Mouse (Mus musculus) cerebellum, adult 2 months (tissue): ENCODE measurements around the gene Nlgn1. TPM values are rescaled to one million over a fixed set of nuclear protein-coding genes. Genes with fewer than 3 reads are reported as not detected.

Source experiments
- DNase-seq, 2 experiments: peaks; one replicate each; pipeline ENCODE4 v3.0.0; 2021
- H3K27ac ChIP-seq: fragments of 200-500 bp; 2 replicates; pipeline ENCODE4 v1.5.1; 2012; ENCODE audit warnings: low read length, control low read depth, inconsistent platforms; ENCODE audit not compliant: insufficient read depth
- H3K27me3 ChIP-seq: fragments of 200-500 bp; 2 replicates; pipeline ENCODE4 v1.6.1; 2012; ENCODE audit warnings: inconsistent platforms, mild to moderate bottlenecking, low read length, moderate library complexity; ENCODE audit not compliant: control insufficient read depth, insufficient read depth
- H3K4me1 ChIP-seq: fragments of 200-500 bp; 2 replicates; pipeline ENCODE4 v1.6.1; 2011; ENCODE audit warnings: low read length; ENCODE audit not compliant: control insufficient read depth, insufficient read depth
- H3K4me3 ChIP-seq: fragments of 200-500 bp; replicated peaks from 2 replicates; pipeline ENCODE3; 2011; ENCODE audit warnings: mild to moderate bottlenecking, low read depth, low read length, control low read depth; ENCODE audit not compliant: insufficient read depth
- CTCF ChIP-seq: fragments of 200-500 bp; IDR thresholded peaks from 2 replicates; pipeline ENCODE4 v1.5.1; 2011; ENCODE audit warnings: low read depth, mild to moderate bottlenecking, control low read depth, low read length, moderate library complexity, borderline replicate concordance; ENCODE audit not compliant: insufficient read depth
- POLR2A ChIP-seq: fragments of 200-500 bp; IDR thresholded peaks from 2 replicates; pipeline ENCODE4 v1.6.1; 2011; ENCODE audit warnings: low read length, control low read depth, borderline replicate concordance; ENCODE audit not compliant: insufficient read depth
- WGBS: fragments of 180-500 bp; shearing (Covaris S2); methylation state at CpG from one replicate; pipeline ENCODE4 v1.1.7; 2018; 5-methylcytosine and 5-hydroxymethylcytosine counted together
- polyA plus RNA-seq: library from polyadenylated mRNA; depleted of rRNA; stranded (reverse); fragments of >200 nt; gene quantifications from 2 replicates; pipeline ENCODE4 v1.2.3, GENCODE M21; 2012

Gene Nlgn1
- polyA plus RNA-seq, 1 experiment, result 15.5 TPM

- DNase-seq, result no peak
- Histone ChIP-seq H3K4me1 (peaks cover 9% of the 10 kb centered on the region; the same call in 1 of the 2 replicates), H3K27me3 (no peaks in the 10 kb centered on the region), H3K4me3 (no peak overlapping the region), H3K27ac (no peak overlapping the region)
- TF ChIP-seq POLR2A (no peak), CTCF (no peak)
- 84% methylated on average over 3 of the region's 3 CpGs for WGBS
Measured at GRCm38 (mm10) chr3:26146174-26146573, 186.1 kb downstream of the Nlgn1 start.

- TF ChIP-seq POLR2A, result no peak
- TF ChIP-seq CTCF, result no peak
- H3K27ac ChIP-seq, result no peak overlapping the region
- no peaks in the 10 kb centered on the region for H3K27me3 ChIP-seq
- 66% methylated on average over 5 of the region's 5 CpGs for WGBS
- peaks cover 9% of the 10 kb centered on the region; the same call in 1 of the 2 replicates for H3K4me1 ChIP-seq
- H3K4me3 ChIP-seq, result no peak overlapping the region
- no peak for DNase-seq
Measured at GRCm38 (mm10) chr3:26145441-26145840, 186.8 kb downstream of the Nlgn1 start.

DNA sequence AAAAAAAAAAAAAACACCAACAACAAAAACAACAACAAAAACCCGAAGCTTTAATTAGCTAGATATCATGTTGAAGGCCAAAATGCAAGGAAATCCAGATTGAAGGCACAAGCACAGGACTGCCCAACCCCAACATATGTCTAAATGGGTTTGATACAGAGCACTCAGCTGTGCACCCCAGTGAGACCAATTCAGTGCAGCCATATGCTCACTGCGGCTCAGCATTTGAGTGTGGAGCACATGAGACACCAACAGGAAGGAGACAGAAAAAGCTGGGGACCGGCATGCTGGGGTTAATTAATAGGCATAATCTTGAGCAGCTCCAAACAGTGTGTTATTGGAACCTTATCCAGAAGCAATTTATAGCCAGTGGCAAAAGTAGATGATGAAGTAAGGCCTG lies 190.7 kb downstream of the Nlgn1 start:
- H3K4me3 ChIP-seq, result no peak overlapping the region
- H3K27me3 ChIP-seq, result no peaks in the 10 kb centered on the region
- TF ChIP-seq POLR2A (no peak), CTCF (peak; percentile 43; the same call in 1 of the 2 replicates)
- H3K27ac ChIP-seq, result no peak overlapping the region
- peaks cover 9% of the 10 kb centered on the region; the same call in 1 of the 2 replicates for H3K4me1 ChIP-seq
- WGBS, result 7% methylated on average over 3 of the region's 3 CpGs
- peak; percentile 77 to 88 for DNase-seq

- no peaks in the 10 kb centered on the region for H3K4me1 ChIP-seq
- H3K4me3 ChIP-seq, result no peak overlapping the region
- DNase-seq, result no peak
- H3K27me3 ChIP-seq, result no peaks in the 10 kb centered on the region
- 37% methylated on average over 9 of the region's 9 CpGs for WGBS
- no peak overlapping the region; the same call in 1 of the 2 replicates for H3K27ac ChIP-seq
- TF ChIP-seq CTCF (no peak), POLR2A (no peak)
Measured at GRCm38 (mm10) chr3:26134839-26135651, 197.2 kb downstream of the Nlgn1 start.

DNA sequence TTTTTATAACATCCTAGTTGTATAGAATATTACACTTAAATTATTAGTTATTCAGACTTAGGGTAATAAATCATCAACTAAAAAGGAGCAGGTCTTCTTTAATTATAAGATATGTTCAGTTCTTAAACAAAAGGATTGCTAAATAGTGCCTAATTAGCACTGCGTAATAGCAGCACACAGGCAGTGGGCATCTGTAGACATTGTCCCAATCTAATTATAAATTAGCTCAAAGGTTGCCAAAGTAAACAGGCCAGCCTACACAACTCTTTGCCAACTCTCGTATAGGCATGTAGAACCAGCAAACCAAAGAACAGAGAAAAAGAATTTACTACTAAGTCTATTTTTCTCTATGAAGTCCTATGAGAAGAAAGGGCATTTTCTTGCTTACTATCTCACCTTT lies 201.3 kb downstream of the Nlgn1 start:
- DNase-seq, result no peak
- Histone ChIP-seq H3K4me3 (no peak overlapping the region), H3K4me1 (no peaks in the 10 kb centered on the region), H3K27me3 (no peaks in the 10 kb centered on the region), H3K27ac (no peak overlapping the region)
- TF ChIP-seq CTCF, result no peak
- no peak for TF ChIP-seq POLR2A
- WGBS, result 27% methylated on average over 2 of the region's 2 CpGs

GRCm38 (mm10) chr3:26129455-26129854 lies 202.8 kb downstream of the Nlgn1 start:
- Histone ChIP-seq H3K4me3 (no peak overlapping the region), H3K27ac (no peak overlapping the region), H3K27me3 (no peaks in the 10 kb centered on the region), H3K4me1 (no peaks in the 10 kb centered on the region)
- WGBS, result 83% methylated on average over 6 of the region's 6 CpGs
- no peak for TF ChIP-seq POLR2A
- no peak for DNase-seq

- Histone ChIP-seq H3K4me1 (no peaks in the 10 kb centered on the region), H3K27ac (no peak overlapping the region), H3K27me3 (no peaks in the 10 kb centered on the region; the same call in 1 of the 2 replicates), H3K4me3 (no peak overlapping the region)
- peak in 1 of 2 experiments; percentile 27 for DNase-seq
- TF ChIP-seq POLR2A, result no peak
- no peak for TF ChIP-seq CTCF
- WGBS, result 7% methylated on average over 1 of the region's 1 CpGs
Measured at GRCm38 (mm10) chr3:26117071-26117470, 215.2 kb downstream of the Nlgn1 start.

- Histone ChIP-seq H3K4me1 (no peaks in the 10 kb centered on the region), H3K4me3 (no peak overlapping the region), H3K27ac (no peak overlapping the region), H3K27me3 (no peaks in the 10 kb centered on the region)
- DNase-seq, result no peak
- TF ChIP-seq CTCF, result no peak
- no peak for TF ChIP-seq POLR2A
- 36% methylated on average over 7 of the region's 7 CpGs for WGBS
Measured at GRCm38 (mm10) chr3:26106361-26106760, 225.9 kb downstream of the Nlgn1 start.
